Mouse (Mus musculus): Measurements from ENCODE around the gene Timeless.
A peak's percentile ranks its signal among the peaks of the same experiment; 100 is the strongest.

Gene Timeless

GRCm38 (mm10) chr10:128296370-128297090 lies 64.7 kb downstream of the Timeless start:
- DNase-seq (ENCODE audit: low spot score): no peak

GRCm38 (mm10) chr10:128297221-128297620 lies 65.4 kb downstream of the Timeless start:
- DNase-seq (ENCODE audit: low spot score): no peak

GRCm38 (mm10) chr10:128297622-128298021 lies 65.8 kb downstream of the Timeless start:
- DNase-seq (ENCODE audit: low spot score): no peak

GRCm38 (mm10) chr10:128298243-128298642 lies 66.4 kb downstream of the Timeless start:
- no peak for DNase-seq (ENCODE audit: low spot score)

- no peak for DNase-seq (ENCODE audit: low spot score)
Observed at GRCm38 (mm10) chr10:128298702-128299171, 66.9 kb downstream of the Timeless start, which contains the start of gene Il23a. TSS of gene Il23a (minus strand) at chr10:128298752.

- DNase-seq (ENCODE audit: low spot score): peak; percentile 12
Observed at GRCm38 (mm10) chr10:128302357-128302756, 70.5 kb downstream of the Timeless start.
